Mouse (Mus musculus) bone marrow, adult 2 months (tissue): ENCODE measurements at regions not wholly inside any gene's neighbourhood (a gene's known extent, or its start where the extent isn't known, plus 50 kb on each side); places are given as distances from the start of the nearest gene placed in this dataset.

Experiments used
- CTCF ChIP-seq: fragments of 200-500 bp; IDR thresholded peaks from 2 replicates; pipeline ENCODE4 v1.5.1; 2011; ENCODE audit warnings: low read length, control low read depth; ENCODE audit not compliant: control insufficient read depth, insufficient read depth
- POLR2A ChIP-seq: fragments of 200-500 bp; IDR thresholded peaks from 2 replicates; pipeline ENCODE4 v1.6.1; 2011; ENCODE audit warnings: low read depth, mild to moderate bottlenecking, control low read depth, low read length, borderline replicate concordance; ENCODE audit not compliant: control insufficient read depth

DNA sequence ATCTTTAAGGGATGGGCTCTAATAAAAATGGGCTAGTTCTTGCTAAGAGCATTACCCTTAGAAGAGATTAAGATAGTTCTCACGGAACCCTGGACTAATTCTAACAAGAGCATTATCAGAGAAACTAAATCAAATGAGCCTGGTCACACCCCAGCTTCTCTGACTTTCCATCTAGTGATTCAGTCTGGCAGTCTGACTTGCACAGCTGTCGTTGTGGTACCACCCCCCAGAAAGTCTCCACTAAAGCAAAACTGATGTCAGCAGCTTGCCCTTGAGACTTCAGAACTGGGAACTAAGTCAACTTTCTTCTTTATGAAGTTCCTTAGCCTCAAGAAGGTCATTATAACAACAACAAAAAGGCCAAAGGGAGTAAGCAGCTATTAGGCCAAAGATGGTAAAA lies 126.5 kb upstream of the Max start:
- TF ChIP-seq POLR2A (no peak), CTCF (no peak)
